Mouse (Mus musculus) cerebellum, postnatal 4 days (tissue): ENCODE results near the gene Ptch1.

Experiments
- DNase-seq, 2 experiments: peaks; one replicate each; pipeline ENCODE4 v3.0.0; 2022; ENCODE audit warnings: low spot score in 2 of 2, mixed read lengths in 1 of 2

Gene Ptch1

DNA sequence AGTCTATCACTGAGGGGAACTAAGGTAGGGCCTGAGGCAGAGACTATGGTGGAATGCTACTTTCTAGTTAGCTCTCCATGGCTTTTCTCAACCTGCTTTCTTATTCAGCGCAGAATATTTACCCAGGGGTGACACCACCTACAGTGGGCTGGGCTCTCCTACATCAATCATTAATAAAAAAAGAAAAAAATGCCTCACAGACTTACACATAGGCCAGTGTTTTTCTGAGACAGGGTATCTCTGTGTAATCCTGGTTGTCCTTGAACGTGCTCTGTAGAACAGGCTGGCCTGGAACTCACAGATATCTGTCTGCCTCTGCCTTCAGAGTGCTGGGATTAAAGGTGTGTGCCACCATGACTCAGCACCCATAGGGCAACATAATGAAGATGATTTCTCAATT is 73.9 kb downstream of the Ptch1 start:
- DNase-seq, result no peak

GRCm38 (mm10) chr13:63496646-63497582 is 76.5 kb downstream of the Ptch1 start, which contains the start of gene Fancc:
Gene Fancc (minus strand): TSS chr13:63497278.
- peak in 1 of 2 experiments; percentile 29 for DNase-seq

GRCm38 (mm10) chr13:63487707-63488042 is 85.7 kb downstream of the Ptch1 start:
- DNase-seq, result no peak

DNA sequence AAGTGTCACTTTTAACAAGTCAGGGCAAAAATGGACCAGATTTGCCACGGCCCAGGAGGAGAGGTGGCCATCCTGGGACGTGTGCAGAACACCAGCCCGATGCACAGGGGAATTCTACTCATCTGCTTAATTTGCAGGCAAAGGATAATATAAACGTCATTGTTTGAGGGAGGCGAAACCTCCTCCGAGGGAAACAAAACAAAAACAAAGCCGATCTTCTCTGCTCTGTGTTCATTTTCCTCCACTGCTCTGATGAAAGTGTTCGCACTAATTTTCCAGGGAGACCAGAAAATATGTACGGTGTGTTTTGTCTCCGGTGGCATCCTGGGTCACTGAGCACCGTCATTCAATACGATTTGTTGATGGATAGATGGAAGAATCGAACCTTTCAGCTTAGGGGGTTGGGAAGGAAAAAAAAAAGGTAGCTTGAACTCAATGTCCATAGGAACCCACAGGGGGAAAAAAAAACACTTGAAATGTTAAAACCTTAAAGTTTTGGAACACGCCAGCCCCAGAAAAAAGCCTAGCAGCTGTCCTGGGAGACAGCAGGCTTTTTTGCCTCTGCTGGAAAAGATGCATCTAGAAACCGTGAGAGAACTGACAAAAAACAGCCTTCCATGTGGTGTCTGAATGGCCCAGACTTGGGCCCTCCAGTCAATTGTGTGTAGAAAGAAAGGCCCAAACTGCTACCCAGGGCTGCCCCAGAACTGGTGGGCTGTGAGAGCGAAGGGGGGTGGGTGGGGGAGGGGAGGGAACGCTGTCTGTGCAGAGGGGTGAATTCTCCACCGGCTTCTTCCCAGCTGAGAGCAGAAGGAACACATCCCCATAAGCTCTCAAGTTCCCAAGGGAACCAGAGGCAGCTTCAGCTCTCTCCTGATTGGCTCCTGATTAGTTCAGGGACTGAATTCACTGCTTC is 86.3 kb downstream of the Ptch1 start:
- DNase-seq, result no peak

GRCm38 (mm10) chr13:63475356-63475755 is 98.0 kb downstream of the Ptch1 start:
- DNase-seq, result no peak
